Comparison of ENCODE assay signal across 8 mouse cellular contexts in the genomic region with DNA sequence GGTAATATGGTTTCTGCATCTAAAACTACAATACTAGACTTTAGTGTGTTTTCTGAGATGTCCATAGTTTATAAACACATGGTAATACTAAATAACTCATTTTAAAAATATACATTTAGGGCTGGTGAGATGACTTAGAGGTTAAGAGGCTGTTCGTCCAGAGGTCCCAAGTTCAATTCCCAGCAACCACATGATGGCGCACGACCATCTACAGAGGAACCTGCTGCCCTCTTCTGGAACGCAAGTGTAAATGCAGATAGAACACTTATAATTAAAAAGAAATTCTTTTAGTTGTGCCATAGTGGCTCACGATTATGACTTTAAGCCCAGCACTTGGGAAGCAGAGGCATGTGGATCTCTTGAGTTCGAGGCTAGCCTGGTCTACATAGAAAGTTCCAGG. TPM values are rescaled to one million over a fixed set of nuclear protein-coding genes. Genes with fewer than 3 reads are reported as not detected.
DNase-seq lines count a peak whose midpoint lies in the region; ATAC-seq and TF ChIP-seq lines count a peak whose summit lies in the region.

No protein-coding gene starts in this region.

- TF ChIP-seq POLR2A in olfactory bulb, adult 2 months (IDR thresholded peaks at IDR 0.05; ENCODE audit: insufficient read depth, low read depth, low read length) = no peak

- H3K27ac ChIP-seq in midbrain, embryonic 14.5 days (replicated peaks; ENCODE audit: low read depth, low read length) = no peak overlapping the region
- no peak overlapping the region for H3K27ac ChIP-seq in midbrain, embryonic 15.5 days
- no peak overlapping the region for H3K27ac ChIP-seq in embryonic facial prominence, embryonic 14.5 days (replicated peaks; ENCODE audit: low read depth, low read length)
- H3K27ac ChIP-seq in olfactory bulb, adult 2 months (ENCODE audit: insufficient read depth, low read depth, low read length) = no peak overlapping the region

- 55% methylated on average over 6 of the region's 6 CpGs for WGBS in midbrain, embryonic 14.5 days
- WGBS in midbrain, embryonic 15.5 days = 55% methylated on average over 6 of the region's 6 CpGs
- 48% methylated on average over 6 of the region's 6 CpGs for WGBS in embryonic facial prominence, embryonic 14.5 days
- 55% methylated on average over 6 of the region's 6 CpGs for WGBS in olfactory bulb, adult 2 months

- ATAC-seq in midbrain, embryonic 14.5 days (ENCODE audit: low FRiP score, low TSS enrichment) = no peak
- no peak for ATAC-seq in midbrain, embryonic 15.5 days (replicated peaks)
- no peak for ATAC-seq in embryonic facial prominence, embryonic 14.5 days (ENCODE audit: low read depth)

- DNase-seq in adrenal gland, postnatal 36 days = peak; percentile 22 to 40
- no peak for DNase-seq in adrenal gland, adult 8-10 months
- peak; percentile 60 for DNase-seq in midbrain, embryonic 14.5 days
- DNase-seq in embryonic facial prominence, embryonic 14.5 days (ENCODE audit: low spot score) = peak; percentile 34
- no peak for DNase-seq in gastrocnemius, adult 18-20 months (ENCODE audit: low spot score)
- no peak for DNase-seq in layer of hippocampus, adult 11-12 months (ENCODE audit: low spot score)

- no peak overlapping the region for H3K4me2 ChIP-seq in midbrain, embryonic 14.5 days (ENCODE audit: low read length)
- no peak overlapping the region for H3K4me2 ChIP-seq in midbrain, embryonic 15.5 days
- no peak overlapping the region for H3K4me2 ChIP-seq in embryonic facial prominence, embryonic 14.5 days (ENCODE audit: low read depth, low read length)

- no peak overlapping the region for H3K4me3 ChIP-seq in midbrain, embryonic 14.5 days (replicated peaks; ENCODE audit: low read depth, low read length)
- H3K4me3 ChIP-seq in midbrain, embryonic 15.5 days = no peak overlapping the region
- no peak overlapping the region for H3K4me3 ChIP-seq in embryonic facial prominence, embryonic 14.5 days (ENCODE audit: low read depth, low read length)
- no peak overlapping the region for H3K4me3 ChIP-seq in olfactory bulb, adult 2 months (ENCODE audit: insufficient read depth, low read depth, low read length)

- TF ChIP-seq CTCF in olfactory bulb, adult 2 months (IDR thresholded peaks at IDR 0.05; ENCODE audit: insufficient read depth, low read depth, low read length) = peak; percentile 30; the same call in 1 of the 2 replicates

- H3K27me3 ChIP-seq in midbrain, embryonic 14.5 days (ENCODE audit: control insufficient read depth, insufficient read depth, low read length) = no peaks in the 10 kb centered on the region
- no peaks in the 10 kb centered on the region for H3K27me3 ChIP-seq in midbrain, embryonic 15.5 days (replicated peaks)
- H3K27me3 ChIP-seq in embryonic facial prominence, embryonic 14.5 days (replicated peaks; ENCODE audit: control insufficient read depth, insufficient read depth, low read length) = no peaks in the 10 kb centered on the region

- H3K9ac ChIP-seq in midbrain, embryonic 14.5 days (replicated peaks; ENCODE audit: low read length) = no peak overlapping the region
- no peak overlapping the region for H3K9ac ChIP-seq in midbrain, embryonic 15.5 days
- no peak overlapping the region for H3K9ac ChIP-seq in embryonic facial prominence, embryonic 14.5 days (ENCODE audit: low read depth, low read length)

- H3K4me1 ChIP-seq in midbrain, embryonic 14.5 days (ENCODE audit: control insufficient read depth, insufficient read depth, low read length) = peaks cover 7% of the 10 kb centered on the region
- H3K4me1 ChIP-seq in midbrain, embryonic 15.5 days = peaks cover 11% of the 10 kb centered on the region
- H3K4me1 ChIP-seq in embryonic facial prominence, embryonic 14.5 days (ENCODE audit: control insufficient read depth, insufficient read depth, low read length) = peaks cover 11% of the 10 kb centered on the region
- H3K4me1 ChIP-seq in olfactory bulb, adult 2 months (ENCODE audit: control insufficient read depth, insufficient read depth, low read length) = peaks cover 8% of the 10 kb centered on the region

- no peaks in the 10 kb centered on the region for H3K9me3 ChIP-seq in midbrain, embryonic 14.5 days (ENCODE audit: control insufficient read depth, low read length)
- no peaks in the 10 kb centered on the region for H3K9me3 ChIP-seq in midbrain, embryonic 15.5 days
- H3K9me3 ChIP-seq in embryonic facial prominence, embryonic 14.5 days (ENCODE audit: control insufficient read depth, low read length) = no peaks in the 10 kb centered on the region

- peaks cover 61% of the 10 kb centered on the region for H3K36me3 ChIP-seq in midbrain, embryonic 14.5 days (ENCODE audit: control insufficient read depth, insufficient read depth, low read length)
- peaks cover 11% of the 10 kb centered on the region; the same call in 1 of the 2 replicates for H3K36me3 ChIP-seq in midbrain, embryonic 15.5 days (replicated peaks)
- peaks cover 63% of the 10 kb centered on the region for H3K36me3 ChIP-seq in embryonic facial prominence, embryonic 14.5 days (ENCODE audit: control insufficient read depth, insufficient read depth, low read length)

RNA-seq across cellular contexts. Expression of gene Fopnl, which starts 5.8 kb away (rescaled TPM):
- total RNA-seq in adrenal gland, postnatal 36 days (2021) = 10 to 100 TPM; 51.8 to 63.2 TPM
- total RNA-seq in adrenal gland, adult 8-10 months (2022) = 10 to 100 TPM; 58.9 to 66.4 (median 62.7) TPM
- 210 and 229 TPM in 2 replicates for polyA plus RNA-seq in midbrain, embryonic 14.5 days (2014; fragmentation: Nextera tagmentation; extraction: Ambion mirVana)
- polyA plus RNA-seq in midbrain, embryonic 15.5 days (2015; fragmentation: Nextera tagmentation; extraction: Ambion mirVana) = 188 and 198 TPM in 2 replicates
- polyA plus RNA-seq in embryonic facial prominence, embryonic 14.5 days (2014; fragmentation: Nextera tagmentation; extraction: Ambion mirVana) = 126 and 148 TPM in 2 replicates
- polyA plus RNA-seq in olfactory bulb, adult 2 months (2012; ENCODE audit: insufficient read depth, insufficient read length, low replicate concordance, missing spikeins) = not detected in 2 replicates
- total RNA-seq in gastrocnemius, adult 18-20 months (2021) = 10 to 100 TPM; 68.6 to 70.6 TPM

RNA-seq across cellular contexts. Expression of gene Myh11, which starts 20.2 kb away (rescaled TPM):
- 1 to 10 TPM; 4.4 to 6.9 TPM for total RNA-seq in adrenal gland, postnatal 36 days (2021)
- 1 to 10 TPM; 4.4 to 5.6 (median 5.1) TPM for total RNA-seq in adrenal gland, adult 8-10 months (2022)
- 0.03 and 0.50 TPM in 2 replicates for polyA plus RNA-seq in midbrain, embryonic 14.5 days (2014; fragmentation: Nextera tagmentation; extraction: Ambion mirVana)
- 0.41 and 0.58 TPM in 2 replicates for polyA plus RNA-seq in midbrain, embryonic 15.5 days (2015; fragmentation: Nextera tagmentation; extraction: Ambion mirVana)
- polyA plus RNA-seq in embryonic facial prominence, embryonic 14.5 days (2014; fragmentation: Nextera tagmentation; extraction: Ambion mirVana) = 2.7 and 4.0 TPM in 2 replicates
- polyA plus RNA-seq in olfactory bulb, adult 2 months (2012; ENCODE audit: insufficient read depth, insufficient read length, low replicate concordance, missing spikeins) = not detected in 2 replicates
- total RNA-seq in gastrocnemius, adult 18-20 months (2021) = 10 to 100 TPM; 19.7 to 24.3 TPM

RNA-seq across cellular contexts. Expression of gene Abcc1, which starts 50.0 kb away (rescaled TPM):
- total RNA-seq in adrenal gland, postnatal 36 days (2021) = 10 to 100 TPM; 20.1 to 20.7 TPM
- total RNA-seq in adrenal gland, adult 8-10 months (2022) = 10 to 100 TPM; 20.7 to 36.7 (median 28.5) TPM
- polyA plus RNA-seq in midbrain, embryonic 14.5 days (2014; fragmentation: Nextera tagmentation; extraction: Ambion mirVana) = 6.2 and 9.6 TPM in 2 replicates
- polyA plus RNA-seq in midbrain, embryonic 15.5 days (2015; fragmentation: Nextera tagmentation; extraction: Ambion mirVana) = 9.4 and 10.6 TPM in 2 replicates
- 9.7 and 10.4 TPM in 2 replicates for polyA plus RNA-seq in embryonic facial prominence, embryonic 14.5 days (2014; fragmentation: Nextera tagmentation; extraction: Ambion mirVana)
- polyA plus RNA-seq in olfactory bulb, adult 2 months (2012; ENCODE audit: insufficient read depth, insufficient read length, low replicate concordance, missing spikeins) = not detected in 2 replicates
- 10 to 100 TPM; 22.5 to 23.7 TPM for total RNA-seq in gastrocnemius, adult 18-20 months (2021)

Comparison
In these comparisons a context has a peak if more than half of its experiments do, and no peak if none do; other contexts are left out.
1. DNase-seq: peak in adrenal gland, postnatal 36 days (2 of 2), midbrain, embryonic 14.5 days (single experiment) and embryonic facial prominence, embryonic 14.5 days (single experiment); none in adrenal gland, adult 8-10 months (single experiment), gastrocnemius, adult 18-20 months (single experiment) and layer of hippocampus, adult 11-12 months (single experiment).
2. RNA of gene Fopnl, which starts 5.8 kb away (polyA plus RNA-seq): 210 to 229 TPM in midbrain, embryonic 14.5 days, 188 to 198 TPM in midbrain, embryonic 15.5 days and 126 to 148 TPM in embryonic facial prominence, embryonic 14.5 days; not detected in olfactory bulb, adult 2 months; every median in the first group is over 100 times any median in the second.